Comparison of ENCODE assay signal across 9 mouse cellular contexts in genomic region chr11:31675430-31675829, GRCm38 (mm10). TPM values are rescaled to one million over a fixed set of nuclear protein-coding genes. Genes with fewer than 3 reads are reported as not detected.
DNase-seq lines count a peak whose midpoint lies in the region; ATAC-seq and TF ChIP-seq lines count a peak whose summit lies in the region.
"Had no signal": no experiment of that assay in that cellular context is flagged by ENCODE, and none has a peak within 500 bp of the region (broad histone marks: within the 10 kb centered on the region; RNA-seq: fewer than 3 reads in every experiment).

No protein-coding gene starts in this region.

- no peaks in the 10 kb centered on the region for H3K36me3 ChIP-seq in heart, embryonic 11.5 days (ENCODE audit: control insufficient read depth, insufficient read depth, low read length)
- H3K36me3 ChIP-seq in thymus, adult 2 months (ENCODE audit: control insufficient read depth, insufficient read depth, low read length) = no peaks in the 10 kb centered on the region
- H3K36me3 ChIP-seq: limb, embryonic 12.5 days had no signal

- no peak for TF ChIP-seq POLR2A in thymus, adult 2 months (IDR thresholded peaks at IDR 0.05; ENCODE audit: control insufficient read depth, extremely low read depth, insufficient read depth, low read length, poor library complexity)

- WGBS in heart, embryonic 11.5 days (ENCODE audit: insufficient replicate concordance) = 43% methylated on average over 2 of the region's 2 CpGs
- WGBS in thymus, adult 2 months = 52% methylated on average over 2 of the region's 2 CpGs

- H3K27ac ChIP-seq in heart, embryonic 11.5 days (ENCODE audit: low read depth, low read length) = no peak overlapping the region
- H3K27ac ChIP-seq in thymus, adult 2 months (ENCODE audit: control insufficient read depth, insufficient read depth, low read length) = no peak overlapping the region
- H3K27ac ChIP-seq: limb, embryonic 12.5 days had no signal

- no peak for TF ChIP-seq CTCF in thymus, adult 2 months (IDR thresholded peaks at IDR 0.05; ENCODE audit: borderline replicate concordance, control insufficient read depth, extremely low read depth, insufficient read depth, low read length, poor library complexity)

- DNase-seq in heart, adult 18-20 months = peak; percentile 53 to 83
- DNase-seq in thymus, adult 2 months = peak; percentile 31
- DNase-seq in thymus, adult 18-20 months = no peak
- peak; percentile 85 for DNase-seq in cerebellum, adult 9-10 months
- peak; percentile 61 to 66 for DNase-seq in kidney, adult 8-10 months
- DNase-seq in right cerebral cortex, postnatal 4 days = no peak

- ATAC-seq in heart, embryonic 11.5 days (replicated peaks; ENCODE audit: insufficient number of reproducible peaks, low FRiP score, low TSS enrichment) = no peak
- peak; percentile 43; the same call in 1 of the 2 replicates for ATAC-seq in megakaryocyte, adult 5-6 weeks (ENCODE audit: poor library complexity, severe bottlenecking)

- H3K4me2 ChIP-seq in heart, embryonic 11.5 days = no peak overlapping the region
- H3K4me2 ChIP-seq: limb, embryonic 12.5 days had no signal

- H3K9me3 ChIP-seq in heart, embryonic 11.5 days (replicated peaks; ENCODE audit: control insufficient read depth, low read length) = no peaks in the 10 kb centered on the region
- H3K9me3 ChIP-seq: limb, embryonic 12.5 days had no signal

- no peak overlapping the region for H3K9ac ChIP-seq in heart, embryonic 11.5 days (ENCODE audit: low read depth, low read length)
- H3K9ac ChIP-seq: limb, embryonic 12.5 days had no signal

- H3K4me1 ChIP-seq in heart, embryonic 11.5 days (ENCODE audit: control insufficient read depth, insufficient read depth, low read length) = no peaks in the 10 kb centered on the region
- no peaks in the 10 kb centered on the region for H3K4me1 ChIP-seq in thymus, adult 2 months (replicated peaks; ENCODE audit: control insufficient read depth, insufficient read depth, low read length)

- no peaks in the 10 kb centered on the region for H3K27me3 ChIP-seq in heart, embryonic 11.5 days (ENCODE audit: control insufficient read depth, insufficient read depth, low read length)
- H3K27me3 ChIP-seq in thymus, adult 2 months (ENCODE audit: control insufficient read depth, insufficient read depth, low read length) = no peaks in the 10 kb centered on the region
- H3K27me3 ChIP-seq: limb, embryonic 12.5 days had no signal

- no peak overlapping the region for H3K4me3 ChIP-seq in heart, embryonic 11.5 days (ENCODE audit: low read depth, low read length)
- H3K4me3 ChIP-seq in thymus, adult 2 months (ENCODE audit: control insufficient read depth, insufficient read depth, low read length) = no peak overlapping the region
- H3K4me3 ChIP-seq: limb, embryonic 12.5 days had no signal

RNA-seq across cellular contexts. Expression of gene Bod1, which starts 3.7 kb away (rescaled TPM):
- total RNA-seq in heart, adult 18-20 months (2021) = 100 to 1,000 TPM; 134 to 154 TPM
- 62.0 and 68.7 TPM in 2 replicates for polyA plus RNA-seq in heart, embryonic 11.5 days (2014; fragmentation: Nextera tagmentation; extraction: Ambion mirVana)
- 39.3 and 40.3 TPM in 2 replicates for polyA plus RNA-seq in thymus, adult 2 months (2012; rRNA removed)
- 7.1 and 9.7 TPM in 2 replicates for total RNA-seq in megakaryocyte, adult 5-6 weeks (2015)
- total RNA-seq in megakaryocyte, adult 5-6 weeks (2017) = 8.3 and 12.7 TPM in 2 replicates

Comparison
In these comparisons a context has a peak if more than half of its experiments do, and no peak if none do; other contexts are left out.
1. DNase-seq: peak in heart, adult 18-20 months (2 of 2), thymus, adult 2 months (single experiment), cerebellum, adult 9-10 months (single experiment) and kidney, adult 8-10 months (2 of 2); none in thymus, adult 18-20 months (0 of 2) and right cerebral cortex, postnatal 4 days (single experiment).
2. RNA of gene Bod1, which starts 3.7 kb away (total RNA-seq): 134 to 154 TPM in heart, adult 18-20 months; 7.1 to 12.7 TPM in megakaryocyte, adult 5-6 weeks; every median in the first group is over 4 times any median in the second.